Mouse (Mus musculus) heart, embryonic 11.5 days (tissue): ENCODE measurements at regions not wholly inside any gene's neighbourhood (a gene's known extent, or its start where the extent isn't known, plus 50 kb on each side); places are given as distances from the start of the nearest gene placed in this dataset.

Experiments used
- ATAC-seq: fragments of 200-750 bp; cut with Nextera tagmentation; replicated peaks from 2 replicates; pipeline ENCODE4 v1.8.0; 2017; ENCODE audit warnings: moderate library complexity; ENCODE audit not compliant: insufficient number of reproducible peaks, low FRiP score, low TSS enrichment
- H3K27ac ChIP-seq: fragments of 300-500 bp; sonication (generic); 2 replicates; pipeline ENCODE4 v1.5.1; 2014; ENCODE audit warnings: mild to moderate bottlenecking, low read depth, low read length
- H3K27me3 ChIP-seq: fragments of 300-500 bp; sonication (generic); 2 replicates; pipeline ENCODE4 v1.6.1; 2014; ENCODE audit warnings: mild to moderate bottlenecking, low read length, mixed read lengths; ENCODE audit not compliant: control insufficient read depth, insufficient read depth
- H3K36me3 ChIP-seq: fragments of 300-500 bp; sonication (generic); 2 replicates; pipeline ENCODE4 v1.6.1; 2014; ENCODE audit warnings: mild to moderate bottlenecking, low read length, moderate library complexity, mixed read lengths; ENCODE audit not compliant: control insufficient read depth, insufficient read depth
- H3K4me1 ChIP-seq: fragments of 300-500 bp; sonication (generic); 2 replicates; pipeline ENCODE4 v1.6.1; 2014; ENCODE audit warnings: low read length; ENCODE audit not compliant: control insufficient read depth, insufficient read depth
- H3K4me2 ChIP-seq: fragments of 300-500 bp; sonication (generic); 2 replicates; pipeline ENCODE4 v1.6.1; 2014; ENCODE audit warnings: mild to moderate bottlenecking, moderate library complexity
- H3K4me3 ChIP-seq: fragments of 300-500 bp; sonication (generic); 2 replicates; pipeline ENCODE4 v1.5.1; 2014; ENCODE audit warnings: low read depth, low read length
- H3K9ac ChIP-seq: fragments of 300-500 bp; sonication (generic); 2 replicates; pipeline ENCODE4 v1.6.1; 2014; ENCODE audit warnings: mild to moderate bottlenecking, low read depth, low read length, moderate library complexity
- H3K9me3 ChIP-seq: fragments of 300-500 bp; sonication (generic); replicated peaks from 2 replicates; pipeline ENCODE4 v1.6.1; 2016; ENCODE audit warnings: low read length; ENCODE audit not compliant: control insufficient read depth
- WGBS: fragments of 180-500 bp; shearing (Covaris S2); extraction: QIAGEN DNeasy Blood & Tissue Kit; methylation state at CpG from one replicate; pipeline ENCODE4 v1.1.7; 2014; ENCODE audit not compliant: insufficient replicate concordance; 5-methylcytosine and 5-hydroxymethylcytosine counted together

- H3K27ac ChIP-seq = no peak overlapping the region
These were observed 286.2 kb upstream of the Mki67 start for GRCm38 (mm10) chr7:136002382-136002781.

GRCm38 (mm10) chr7:136003291-136003690 is 287.1 kb upstream of the Mki67 start:
- WGBS = 82% methylated on average over 2 of the region's 2 CpGs
- H3K9me3 ChIP-seq = no peaks in the 10 kb centered on the region
- no peak overlapping the region for H3K27ac ChIP-seq
- H3K4me1 ChIP-seq = no peaks in the 10 kb centered on the region
- H3K9ac ChIP-seq = no peak overlapping the region
- no peak for ATAC-seq
- no peak overlapping the region for H3K4me2 ChIP-seq
- no peaks in the 10 kb centered on the region for H3K27me3 ChIP-seq
- H3K36me3 ChIP-seq = no peaks in the 10 kb centered on the region
- H3K4me3 ChIP-seq = no peak overlapping the region

More at GRCm38 (mm10) chr7:136002382-136002781, 286.2 kb upstream of the Mki67 start:
- H3K9me3 ChIP-seq = no peaks in the 10 kb centered on the region
- 66% methylated on average over 8 of the region's 8 CpGs for WGBS
- no peaks in the 10 kb centered on the region for H3K27me3 ChIP-seq
- ATAC-seq = no peak
- H3K4me2 ChIP-seq = no peak overlapping the region
- no peaks in the 10 kb centered on the region for H3K4me1 ChIP-seq
- H3K9ac ChIP-seq = no peak overlapping the region
- no peaks in the 10 kb centered on the region for H3K36me3 ChIP-seq
- no peak overlapping the region for H3K4me3 ChIP-seq

GRCm38 (mm10) chr7:136007796-136008455 is 291.8 kb upstream of the Mki67 start:
- no peak for ATAC-seq
- Histone ChIP-seq H3K9me3 (no peaks in the 10 kb centered on the region), H3K4me1 (no peaks in the 10 kb centered on the region), H3K4me3 (peak overlapping the region; percentile 8; the same call in 1 of the 2 replicates), H3K27ac (no peak overlapping the region), H3K4me2 (peak overlapping the region; percentile 48), H3K36me3 (no peaks in the 10 kb centered on the region), H3K9ac (no peak overlapping the region), H3K27me3 (peaks cover 6% of the 10 kb centered on the region; the same call in 1 of the 2 replicates)
- 36% methylated on average over 23 of the region's 23 CpGs for WGBS

- H3K27me3 ChIP-seq = peaks cover 6% of the 10 kb centered on the region; the same call in 1 of the 2 replicates
- ATAC-seq = no peak
- no peak overlapping the region for H3K27ac ChIP-seq
- H3K9me3 ChIP-seq = no peaks in the 10 kb centered on the region
- H3K4me3 ChIP-seq = no peak overlapping the region
- H3K4me1 ChIP-seq = no peaks in the 10 kb centered on the region
- H3K4me2 ChIP-seq = peak overlapping the region; percentile 48
- 29% methylated on average over 6 of the region's 6 CpGs for WGBS
- H3K36me3 ChIP-seq = no peaks in the 10 kb centered on the region
- H3K9ac ChIP-seq = no peak overlapping the region
These were observed 292.3 kb upstream of the Mki67 start for GRCm38 (mm10) chr7:136008486-136008885.

- Histone ChIP-seq H3K36me3 (no peaks in the 10 kb centered on the region), H3K27me3 (peaks cover 6% of the 10 kb centered on the region; the same call in 1 of the 2 replicates), H3K9me3 (no peaks in the 10 kb centered on the region), H3K4me1 (no peaks in the 10 kb centered on the region), H3K9ac (no peak overlapping the region), H3K4me2 (no peak overlapping the region), H3K4me3 (no peak overlapping the region), H3K27ac (no peak overlapping the region)
- no peak for ATAC-seq
- WGBS = 68% methylated on average over 7 of the region's 7 CpGs
These were observed 293.9 kb upstream of the Mki67 start for GRCm38 (mm10) chr7:136010013-136010412.

- WGBS = 45% methylated on average over 4 of the region's 4 CpGs
- Histone ChIP-seq H3K27ac (no peak overlapping the region), H3K36me3 (no peaks in the 10 kb centered on the region), H3K27me3 (no peaks in the 10 kb centered on the region), H3K9ac (no peak overlapping the region), H3K9me3 (no peaks in the 10 kb centered on the region), H3K4me2 (no peak overlapping the region), H3K4me3 (no peak overlapping the region), H3K4me1 (peaks cover 16% of the 10 kb centered on the region)
- ATAC-seq = no peak
These were observed 298.5 kb upstream of the Mki67 start for GRCm38 (mm10) chr7:136014706-136015105.

- no peak overlapping the region for H3K9ac ChIP-seq
- H3K27me3 ChIP-seq = no peaks in the 10 kb centered on the region
- H3K4me1 ChIP-seq = peaks cover 16% of the 10 kb centered on the region
- no peak overlapping the region for H3K4me3 ChIP-seq
- no peaks in the 10 kb centered on the region for H3K9me3 ChIP-seq
- H3K36me3 ChIP-seq = no peaks in the 10 kb centered on the region
- WGBS = 52% methylated on average over 8 of the region's 8 CpGs
- H3K4me2 ChIP-seq = no peak overlapping the region
- no peak overlapping the region for H3K27ac ChIP-seq
- no peak for ATAC-seq
These were observed 300.8 kb upstream of the Mki67 start for GRCm38 (mm10) chr7:136016918-136017317.

- ATAC-seq = no peak
- WGBS = 55% methylated on average over 7 of the region's 7 CpGs
These were observed 304.4 kb upstream of the Mki67 start for GRCm38 (mm10) chr7:136020577-136020976.

GRCm38 (mm10) chr7:136021071-136021470 is 304.9 kb upstream of the Mki67 start:
- WGBS = 58% methylated on average over 2 of the region's 2 CpGs
- no peak for ATAC-seq

More at GRCm38 (mm10) chr7:136020577-136020976, 304.4 kb upstream of the Mki67 start:
- H3K36me3 ChIP-seq = no peaks in the 10 kb centered on the region
- no peak overlapping the region for H3K4me3 ChIP-seq
- H3K9me3 ChIP-seq = no peaks in the 10 kb centered on the region
- no peak overlapping the region for H3K27ac ChIP-seq
- H3K27me3 ChIP-seq = no peaks in the 10 kb centered on the region
- no peak overlapping the region for H3K4me2 ChIP-seq
- H3K4me1 ChIP-seq = peaks cover 14% of the 10 kb centered on the region
- H3K9ac ChIP-seq = no peak overlapping the region

More at GRCm38 (mm10) chr7:136021071-136021470, 304.9 kb upstream of the Mki67 start:
- no peak overlapping the region for H3K4me3 ChIP-seq
- no peak overlapping the region for H3K27ac ChIP-seq
- H3K4me1 ChIP-seq = peaks cover 12% of the 10 kb centered on the region
- no peaks in the 10 kb centered on the region for H3K27me3 ChIP-seq
- H3K9me3 ChIP-seq = no peaks in the 10 kb centered on the region
- no peak overlapping the region for H3K4me2 ChIP-seq
- H3K9ac ChIP-seq = no peak overlapping the region
- no peaks in the 10 kb centered on the region for H3K36me3 ChIP-seq
